Mouse (Mus musculus) thymus, adult 2 months (tissue): ENCODE results near the gene Pzp. TPM values are rescaled to one million over a fixed set of nuclear protein-coding genes. Genes with fewer than 3 reads are reported as not detected.

Experiments
- DNase-seq: peaks from one replicate; pipeline ENCODE4 v3.0.0; 2021
- H3K27ac ChIP-seq: fragments of 200-500 bp; 2 replicates; pipeline ENCODE4 v1.5.1; 2012; ENCODE audit warnings: low read length, control low read depth; ENCODE audit not compliant: control insufficient read depth, insufficient read depth
- H3K27me3 ChIP-seq: fragments of 200-500 bp; 2 replicates; pipeline ENCODE4 v1.6.1; 2012; ENCODE audit warnings: mild to moderate bottlenecking, low read length, moderate library complexity, mixed read lengths; ENCODE audit not compliant: control insufficient read depth, insufficient read depth
- H3K36me3 ChIP-seq: fragments of 200-500 bp; 2 replicates; pipeline ENCODE4 v1.6.1; 2012; ENCODE audit warnings: mild to moderate bottlenecking, low read length, moderate library complexity; ENCODE audit not compliant: control insufficient read depth, insufficient read depth
- H3K4me1 ChIP-seq: fragments of 200-500 bp; replicated peaks from 2 replicates; pipeline ENCODE4 v1.6.1; 2012; ENCODE audit warnings: low read length; ENCODE audit not compliant: control insufficient read depth, insufficient read depth
- H3K4me3 ChIP-seq: fragments of 200-500 bp; 2 replicates; pipeline ENCODE4 v1.5.1; 2012; ENCODE audit warnings: mild to moderate bottlenecking, low read length, control low read depth, moderate library complexity; ENCODE audit not compliant: control insufficient read depth, insufficient read depth
- CTCF ChIP-seq: fragments of 200-500 bp; IDR thresholded peaks from 2 replicates; pipeline ENCODE4 v1.5.1; 2012; ENCODE audit warnings: mild to moderate bottlenecking, control low read depth, low read length, moderate library complexity, borderline replicate concordance; ENCODE audit not compliant: control insufficient read depth, poor library complexity, insufficient read depth; ENCODE audit errors: extremely low read depth
- POLR2A ChIP-seq: fragments of 200-500 bp; IDR thresholded peaks from 2 replicates; pipeline ENCODE4 v1.6.1; 2012; ENCODE audit warnings: mild to moderate bottlenecking, low read length, control low read depth, moderate library complexity; ENCODE audit not compliant: control insufficient read depth, poor library complexity, insufficient read depth; ENCODE audit errors: extremely low read depth
- WGBS: fragments of 180-500 bp; shearing (Covaris S2); methylation state at CpG from one replicate; pipeline ENCODE4 v1.1.7; 2018; 5-methylcytosine and 5-hydroxymethylcytosine counted together
- polyA plus RNA-seq: library from polyadenylated mRNA; depleted of rRNA; stranded (reverse); fragments of >200 nt; gene quantifications from 2 replicates; pipeline ENCODE4 v1.2.3, GENCODE M21; 2012; rRNA removed

The Pzp gene
- polyA plus RNA-seq, 1 experiment: 0.03 TPM

DNA sequence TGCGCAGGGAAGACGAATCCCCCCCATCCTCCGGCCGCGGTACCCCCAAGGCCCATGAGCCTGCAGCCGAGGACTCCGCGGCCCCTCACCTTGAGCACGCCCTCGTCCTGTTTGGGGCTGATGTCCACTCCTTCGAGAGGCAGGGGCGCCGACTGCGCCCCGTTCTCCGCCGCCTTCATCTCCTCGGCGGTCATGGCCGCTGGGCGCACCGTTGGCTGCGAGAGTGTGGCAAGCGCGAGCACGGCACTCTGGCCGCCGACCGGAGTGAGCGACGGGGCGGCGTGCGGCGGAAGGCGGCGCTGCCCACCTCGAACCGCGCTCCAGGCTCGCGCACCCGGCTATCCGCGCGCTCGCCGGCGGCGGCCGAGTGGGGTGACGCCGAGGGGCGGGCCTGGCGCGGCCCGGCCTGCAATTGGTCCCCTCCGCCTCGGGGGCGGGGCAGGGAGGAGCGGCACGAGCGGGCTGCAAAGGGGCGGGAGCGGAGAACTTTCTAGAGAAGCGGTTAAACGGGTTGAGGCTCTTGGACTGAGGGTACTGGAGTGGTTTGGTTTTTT, 88.1 kb downstream of the Pzp start, which contains the start of gene Fkbp4:
TSS of gene Fkbp4 (minus strand) at position 361 of the 554 bp plus-strand sequence.
- Histone ChIP-seq H3K27me3 (no peaks in the 10 kb centered on the region), H3K27ac (no peak within 1 kb of the TSS), H3K4me1 (peaks cover 9% of the 10 kb centered on the region), H3K36me3 (peaks cover 23% of the 10 kb centered on the region), H3K4me3 (peak within 1 kb of the TSS; percentile 84)
- WGBS: under 1% methylated on average over 67 of the region's 67 CpGs
- TF ChIP-seq CTCF: peak; percentile 62; the same call in 1 of the 2 replicates
- TF ChIP-seq POLR2A: peak; percentile 94
- peak; percentile 95 for DNase-seq

DNA sequence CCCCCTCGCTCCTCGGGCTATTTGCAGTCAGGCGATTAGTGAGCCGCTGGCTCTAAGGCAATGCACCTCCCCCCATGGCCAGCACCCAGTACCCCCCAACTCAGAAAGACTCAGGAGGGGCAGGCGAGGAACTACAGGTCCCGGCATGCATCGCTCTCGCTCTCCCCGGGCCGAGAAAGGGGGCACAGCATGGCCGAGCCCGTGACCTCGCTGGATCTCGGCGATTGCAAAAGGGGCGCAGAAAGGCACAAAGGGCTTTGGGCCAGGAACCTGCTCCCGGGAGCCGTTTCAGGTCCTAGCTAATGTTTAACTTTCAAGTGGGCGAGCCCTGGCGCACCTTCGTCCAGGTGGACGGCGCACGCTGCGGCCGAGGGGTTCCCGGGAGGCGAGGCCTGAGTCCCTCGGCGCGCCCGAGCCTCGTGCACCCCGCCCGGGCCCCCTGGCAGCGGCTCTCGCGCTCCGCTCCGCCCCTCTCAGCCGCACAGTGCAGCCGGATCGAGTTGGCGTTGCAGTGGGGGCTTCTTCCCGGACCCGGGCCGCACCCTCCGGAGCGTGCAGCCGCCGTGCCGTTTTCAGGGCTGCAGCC, 88.7 kb downstream of the Pzp start:
- no peaks in the 10 kb centered on the region for H3K27me3 ChIP-seq
- no peak overlapping the region for H3K27ac ChIP-seq
- WGBS: under 1% methylated on average over 52 of the region's 52 CpGs
- peaks cover 9% of the 10 kb centered on the region for H3K4me1 ChIP-seq
- peaks cover 28% of the 10 kb centered on the region for H3K36me3 ChIP-seq
- DNase-seq: peak; percentile 75
- TF ChIP-seq POLR2A (no peak), CTCF (peak; percentile 28; the same call in 1 of the 2 replicates)
- H3K4me3 ChIP-seq: peak overlapping the region; percentile 84

DNA sequence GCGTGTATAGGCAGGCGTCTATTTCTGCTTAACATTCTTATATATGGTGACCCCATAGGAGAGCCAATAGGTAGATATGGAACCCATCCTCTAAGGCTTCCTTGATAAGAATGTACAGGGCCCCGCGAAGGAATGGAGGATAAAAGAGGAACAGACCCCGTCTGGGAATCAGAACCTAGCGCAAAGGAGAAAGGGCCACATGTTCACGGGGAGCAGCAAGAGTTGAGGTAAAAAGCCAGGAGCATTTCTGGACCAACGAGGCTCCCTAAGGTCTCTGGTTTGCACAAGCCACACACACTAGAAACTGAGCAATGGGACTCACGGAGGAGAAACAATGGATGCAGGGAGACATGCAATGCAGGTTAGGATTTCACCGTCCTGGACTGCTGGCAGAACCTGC, 89.2 kb downstream of the Pzp start:
- no peak for DNase-seq
- H3K4me1 ChIP-seq: peaks cover 9% of the 10 kb centered on the region
- no peak overlapping the region for H3K27ac ChIP-seq
- WGBS: 7% methylated on average over 10 of the region's 10 CpGs
- no peak for TF ChIP-seq CTCF
- TF ChIP-seq POLR2A: no peak
- peaks cover 34% of the 10 kb centered on the region for H3K36me3 ChIP-seq
- peak overlapping the region; percentile 84 for H3K4me3 ChIP-seq
- no peaks in the 10 kb centered on the region for H3K27me3 ChIP-seq

GRCm38 (mm10) chr6:128436356-128437005, 90.0 kb downstream of the Pzp start:
- no peak for DNase-seq
- Histone ChIP-seq H3K4me1 (peaks cover 9% of the 10 kb centered on the region), H3K4me3 (no peak overlapping the region), H3K27me3 (no peaks in the 10 kb centered on the region), H3K27ac (no peak overlapping the region), H3K36me3 (peaks cover 42% of the 10 kb centered on the region)
- WGBS: 96% methylated on average over 8 of the region's 8 CpGs
- TF ChIP-seq POLR2A (no peak), CTCF (no peak)

DNA sequence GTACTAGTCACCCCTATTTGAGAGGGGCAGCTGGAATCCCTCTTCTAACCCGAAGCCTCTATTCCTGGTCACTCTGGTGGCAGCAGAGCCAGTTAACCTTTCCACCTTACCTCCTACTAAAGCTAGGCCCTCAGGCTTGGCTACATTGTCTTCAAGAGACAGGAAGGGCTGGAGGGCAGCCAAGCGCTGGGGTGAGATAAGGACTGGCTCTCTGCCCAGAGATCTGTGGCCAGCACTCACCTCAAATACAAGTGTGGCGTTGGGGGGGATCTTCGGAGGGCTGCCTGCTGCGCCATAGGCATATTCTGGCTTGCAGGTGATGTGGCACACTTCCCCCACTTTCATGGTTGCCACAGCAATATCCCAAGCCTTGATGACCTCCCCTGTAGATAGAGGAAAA, 91.0 kb downstream of the Pzp start:
- TF ChIP-seq CTCF (no peak), POLR2A (no peak)
- no peak overlapping the region for H3K27ac ChIP-seq
- 73% methylated on average over 5 of the region's 5 CpGs for WGBS
- peaks cover 49% of the 10 kb centered on the region for H3K36me3 ChIP-seq
- H3K4me3 ChIP-seq: no peak overlapping the region
- peaks cover 9% of the 10 kb centered on the region for H3K4me1 ChIP-seq
- H3K27me3 ChIP-seq: no peaks in the 10 kb centered on the region
- no peak for DNase-seq

Other genes starting within 250 kb of the Pzp start
- 0.53 and 0.59 TPM in 2 replicates for gene Tead4, start 225.9 kb downstream of the Pzp start, polyA plus RNA-seq
- 23.5 and 28.0 TPM in 2 replicates for gene Tulp3, start 170.9 kb downstream of the Pzp start, polyA plus RNA-seq
- 51.7 and 62.0 TPM in 2 replicates for gene Rhno1, start 163.8 kb downstream of the Pzp start, polyA plus RNA-seq
- 115 and 149 TPM in 2 replicates for gene Foxm1, start 163.8 kb downstream of the Pzp start, polyA plus RNA-seq
- gene Tex52, start 151.3 kb downstream of the Pzp start, polyA plus RNA-seq: 0.92 and 1.2 TPM in 2 replicates
- gene Gm44596, start 151.2 kb downstream of the Pzp start, polyA plus RNA-seq: not detected in 2 replicates
- 0.59 TPM in 2 replicates for gene Nrip2, start 127.4 kb downstream of the Pzp start, polyA plus RNA-seq
- gene Itfg2, start 101.8 kb downstream of the Pzp start, polyA plus RNA-seq: 55.6 and 56.4 TPM in 2 replicates
- 138 and 139 TPM in 2 replicates for gene Fkbp4, start 88.0 kb downstream of the Pzp start, polyA plus RNA-seq
- gene A2ml1, start 54.9 kb upstream of the Pzp start, polyA plus RNA-seq: 0.31 and 0.73 TPM in 2 replicates
- 0.52 and 0.67 TPM in 2 replicates for gene Klrb1a, start 96.8 kb upstream of the Pzp start, polyA plus RNA-seq
- not detected in 2 replicates for gene Clec2h, start 135.7 kb upstream of the Pzp start, polyA plus RNA-seq
- not detected in 2 replicates for gene Klrb1, start 196.3 kb upstream of the Pzp start, polyA plus RNA-seq